Mouse (Mus musculus): ENCODE data around the gene Nkx3-2.

Gene Nkx3-2

DNA sequence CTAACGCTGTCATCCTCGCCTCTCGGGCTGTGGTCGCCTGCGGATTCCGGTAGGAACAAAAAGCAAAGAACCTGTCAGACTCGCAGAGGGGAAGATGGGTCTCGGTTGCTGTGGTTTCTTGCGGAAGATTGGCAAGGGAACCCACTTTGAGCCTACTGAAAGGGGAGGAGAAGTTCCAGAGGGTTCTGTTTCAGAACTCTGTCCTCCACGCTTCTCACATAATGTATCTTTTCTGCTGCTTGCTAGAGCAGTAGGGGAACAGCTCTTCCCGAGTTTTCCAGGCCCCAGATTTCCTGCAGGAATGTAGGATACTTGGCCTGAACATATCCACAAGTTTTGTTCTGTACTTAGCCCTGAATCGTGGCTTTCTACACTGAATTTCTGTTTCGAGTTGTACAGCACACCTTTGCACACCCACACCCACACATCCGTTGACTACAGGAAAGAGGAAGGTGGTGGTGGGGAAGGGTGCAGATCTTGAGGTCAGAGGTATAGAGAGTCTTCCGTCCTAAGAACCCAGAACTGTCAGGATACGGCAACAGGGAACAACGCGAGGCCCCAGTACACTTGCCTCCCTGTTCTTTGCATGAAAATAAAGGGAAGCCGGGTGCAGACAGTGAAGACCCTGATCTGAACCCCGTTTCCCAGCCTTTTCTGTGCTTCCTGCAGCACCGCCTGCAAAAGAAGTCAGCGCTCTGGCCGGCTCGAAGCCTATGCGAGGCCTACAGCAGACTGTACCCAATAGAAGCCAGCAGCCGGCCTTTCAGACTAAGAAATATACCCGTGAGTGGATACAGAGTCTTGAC lies 2.0 kb downstream of the Nkx3-2 start:
- DNase-seq (ENCODE audit: low read depth) = no peak

DNA sequence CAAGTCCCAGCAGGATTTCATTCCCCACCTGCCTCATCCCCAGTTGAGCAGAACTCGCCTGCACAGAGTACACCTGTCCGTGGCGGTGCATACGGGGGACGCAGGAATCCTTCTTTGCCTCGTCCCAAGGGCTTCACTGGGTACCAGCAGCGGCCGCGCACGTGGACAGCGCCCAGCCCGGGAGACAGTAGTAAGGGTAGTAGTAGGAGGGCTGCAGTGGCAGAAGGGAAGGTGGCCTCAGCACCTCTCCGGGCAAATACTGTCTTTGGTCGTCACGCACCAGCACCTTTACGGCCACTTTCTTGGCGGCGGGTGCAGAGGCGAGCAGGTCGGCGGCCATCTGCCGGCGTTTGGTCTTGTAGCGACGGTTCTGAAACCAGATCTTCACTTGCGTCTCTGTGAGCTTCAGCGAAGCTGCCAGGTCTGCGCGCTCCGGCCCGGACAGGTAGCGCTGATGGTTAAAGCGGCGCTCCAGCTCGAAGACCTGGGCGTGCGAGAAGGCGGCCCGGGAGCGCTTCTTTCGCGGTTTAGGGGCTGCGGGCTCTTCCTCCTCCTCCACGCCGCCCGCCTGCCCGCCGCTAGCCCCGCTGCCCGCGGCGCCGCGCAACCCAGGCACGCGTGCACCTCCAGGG lies 2.7 kb downstream of the Nkx3-2 start:
- DNase-seq (ENCODE audit: low read depth) = no peak

DNA sequence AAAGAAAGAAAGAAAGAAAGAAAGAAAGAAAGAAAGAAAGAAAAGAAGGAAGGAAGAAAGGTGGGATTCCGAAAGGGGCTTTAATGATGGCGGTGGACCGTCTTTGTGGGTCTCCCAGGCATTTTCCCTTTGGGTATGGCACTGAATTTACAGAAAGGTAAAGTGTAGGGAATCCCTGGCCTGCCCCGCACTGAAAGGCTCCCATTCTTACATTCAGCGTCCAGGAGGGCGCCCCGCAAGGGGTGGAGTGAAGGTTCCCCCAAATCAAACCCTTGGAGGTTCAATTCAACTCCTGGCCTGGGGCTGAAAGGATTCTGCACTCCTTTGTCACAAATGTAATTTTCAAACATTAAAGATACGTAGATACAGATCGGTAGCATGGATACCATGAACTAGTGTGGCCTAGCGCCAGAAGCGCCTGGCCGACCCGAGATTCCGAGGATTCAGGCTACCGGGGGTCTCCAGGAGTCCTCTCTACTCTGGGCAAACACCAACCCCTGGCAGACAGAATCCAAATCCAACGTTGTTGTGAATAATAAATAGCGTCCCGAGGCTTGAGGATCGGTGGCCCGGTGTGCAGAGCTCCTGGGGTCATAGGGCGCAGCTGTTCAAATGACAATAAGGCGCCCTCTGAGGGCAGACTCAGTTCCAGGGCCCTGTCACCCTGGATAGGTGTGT lies 3.3 kb downstream of the Nkx3-2 start:
- DNase-seq (ENCODE audit: low read depth) = no peak

DNA sequence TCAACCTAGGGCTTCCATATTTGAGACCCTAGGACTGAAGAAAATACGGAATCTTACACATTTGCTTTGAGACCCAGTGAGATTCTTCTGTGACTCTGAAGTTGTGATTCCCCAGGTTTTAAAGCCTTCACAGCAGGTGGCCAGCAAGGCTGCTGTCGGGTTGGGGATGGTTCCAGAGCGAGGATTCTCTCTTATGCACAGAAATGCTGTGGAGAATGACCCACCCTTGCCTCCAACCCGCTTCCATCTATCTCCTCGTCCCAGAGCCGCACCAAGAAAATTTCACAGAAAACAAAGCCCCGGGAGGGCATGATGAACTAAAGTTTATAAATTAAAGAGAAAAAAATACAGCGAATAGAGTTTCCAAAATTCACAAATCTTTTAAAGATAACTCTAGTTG lies 4.2 kb downstream of the Nkx3-2 start:
- DNase-seq (ENCODE audit: low read depth) = no peak

DNA sequence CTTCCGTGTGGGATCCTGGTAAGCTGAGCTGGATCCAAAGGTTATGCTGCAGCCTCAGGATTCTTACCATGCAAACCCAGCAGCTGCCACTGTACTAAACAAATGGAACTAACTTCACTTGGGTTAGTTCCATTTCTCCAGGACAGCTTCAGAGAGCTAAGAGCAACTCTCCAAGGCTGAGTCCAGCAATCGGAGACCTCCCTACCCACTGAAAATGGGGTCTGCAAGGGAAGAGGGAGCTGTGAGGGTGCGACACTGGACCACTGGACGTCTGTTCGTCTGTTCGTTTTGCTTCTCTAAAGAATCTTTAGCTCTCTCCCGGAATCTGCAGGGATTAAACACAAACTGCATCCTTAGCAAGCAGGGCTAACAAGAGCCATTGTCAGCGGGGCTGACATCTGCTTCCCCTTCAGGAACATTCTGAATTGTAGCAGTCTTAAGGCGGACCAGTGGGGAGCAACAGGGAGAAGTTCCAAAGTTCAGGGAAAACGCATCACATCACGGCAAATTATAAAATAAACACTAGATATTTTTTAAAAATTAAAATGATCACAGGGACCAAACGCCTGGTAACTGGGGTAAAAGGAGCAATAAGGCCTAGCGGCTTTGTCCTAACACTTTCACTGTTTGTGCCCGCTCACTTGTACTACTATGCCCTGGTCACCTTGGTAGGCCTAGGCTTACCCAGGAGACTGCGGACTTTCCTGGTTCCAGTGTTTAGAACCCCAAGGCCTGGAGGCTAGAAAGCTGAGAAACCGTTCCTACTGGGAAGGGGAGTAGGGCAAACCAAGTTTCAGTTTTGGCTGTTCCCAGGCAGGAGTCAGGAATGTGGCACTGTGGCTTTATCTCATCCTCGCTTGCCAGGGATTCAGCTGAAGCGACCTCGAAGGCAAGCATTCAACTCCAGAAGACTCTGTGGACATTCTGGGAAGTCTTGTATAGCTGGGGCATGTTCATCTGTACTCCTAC lies 5.3 kb downstream of the Nkx3-2 start:
- no peak for DNase-seq (ENCODE audit: low read depth)

DNA sequence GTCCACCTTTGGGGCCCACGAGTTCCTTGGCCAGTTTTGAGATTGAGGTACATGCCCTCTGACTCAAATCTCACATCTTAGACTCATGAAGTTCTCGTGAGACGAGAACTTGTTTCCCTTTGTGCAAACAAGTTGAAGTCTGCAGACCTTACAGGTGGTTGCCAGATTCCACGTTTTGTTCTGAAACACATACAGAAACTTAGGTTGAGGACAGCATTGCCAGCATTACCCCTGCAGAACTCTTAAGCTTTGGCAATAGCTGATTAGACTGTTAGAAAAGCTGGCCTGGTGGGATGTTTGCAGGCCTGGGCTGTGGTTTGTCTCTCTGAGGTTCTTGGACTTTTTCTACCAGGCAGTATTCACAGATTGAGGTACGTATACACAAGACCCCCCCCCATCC lies 7.0 kb downstream of the Nkx3-2 start:
- DNase-seq (ENCODE audit: low read depth) = no peak

DNA sequence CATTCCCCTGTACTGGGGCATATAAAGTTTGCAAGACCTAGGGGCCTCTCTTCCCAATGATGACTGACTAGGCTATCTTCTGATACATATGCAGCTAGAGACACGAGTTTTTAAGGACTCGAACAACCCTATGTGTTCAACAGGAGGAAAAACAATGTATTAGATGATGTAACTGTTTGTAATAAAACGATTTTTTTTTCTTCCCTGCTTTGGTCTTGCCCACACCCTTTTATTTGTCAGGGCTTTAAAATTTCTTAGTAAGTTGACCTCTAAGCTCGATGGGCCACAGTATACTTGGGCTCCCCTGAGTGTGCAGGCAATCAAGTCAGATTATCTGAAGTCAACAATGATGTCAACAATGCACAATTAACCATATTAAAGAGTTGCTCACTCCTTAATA lies 7.9 kb downstream of the Nkx3-2 start:
- no peak for DNase-seq (ENCODE audit: low read depth)

DNA sequence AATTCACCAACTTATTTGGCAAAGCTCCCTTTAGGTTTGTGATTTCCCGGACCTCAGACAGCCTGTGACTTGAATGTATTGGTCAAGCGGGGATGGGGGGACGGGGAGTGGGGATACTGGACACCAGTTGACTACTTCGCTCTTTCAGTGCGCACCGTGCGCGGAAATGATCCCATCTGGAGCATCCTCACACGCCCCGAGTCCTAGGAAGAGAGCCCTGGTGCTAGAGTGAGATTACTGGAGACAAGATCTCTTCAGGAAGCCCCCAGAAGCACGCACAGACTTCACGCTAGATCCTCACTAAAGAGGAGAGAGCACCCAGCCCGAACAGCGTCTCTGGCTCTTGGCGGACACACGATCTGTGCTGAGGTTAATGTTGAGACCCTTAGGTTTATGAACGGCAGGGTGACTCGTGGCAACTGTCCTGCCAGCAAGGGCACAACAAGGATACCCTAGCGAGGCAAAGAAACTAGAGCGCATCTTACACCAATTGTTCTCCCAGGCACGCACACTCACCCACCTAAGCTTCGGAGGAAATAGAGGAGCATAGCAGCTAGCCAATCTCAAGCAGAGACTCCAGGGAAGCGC lies 8.8 kb downstream of the Nkx3-2 start:
- DNase-seq (ENCODE audit: low read depth) = no peak

DNA sequence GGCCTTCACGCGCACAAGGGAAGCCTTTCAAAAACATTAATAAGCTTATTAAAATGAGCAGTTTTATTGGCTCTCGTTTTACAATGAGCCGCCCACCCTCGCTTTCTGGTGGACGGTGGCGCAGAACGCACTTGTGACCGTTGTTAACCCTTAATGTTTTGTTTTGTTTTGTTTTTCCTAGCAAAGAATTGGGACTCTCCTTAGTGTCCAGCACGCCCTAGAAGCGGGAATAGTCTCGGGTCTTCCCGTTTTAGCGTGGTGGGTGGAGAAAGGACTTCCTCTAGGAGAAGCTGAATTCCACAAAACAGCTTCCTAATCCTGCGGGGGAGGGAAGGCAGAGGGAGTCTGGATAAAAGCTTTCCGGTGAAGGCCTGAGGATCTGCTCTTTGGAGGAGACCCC lies 9.5 kb downstream of the Nkx3-2 start:
- DNase-seq (ENCODE audit: low read depth) = no peak

DNA sequence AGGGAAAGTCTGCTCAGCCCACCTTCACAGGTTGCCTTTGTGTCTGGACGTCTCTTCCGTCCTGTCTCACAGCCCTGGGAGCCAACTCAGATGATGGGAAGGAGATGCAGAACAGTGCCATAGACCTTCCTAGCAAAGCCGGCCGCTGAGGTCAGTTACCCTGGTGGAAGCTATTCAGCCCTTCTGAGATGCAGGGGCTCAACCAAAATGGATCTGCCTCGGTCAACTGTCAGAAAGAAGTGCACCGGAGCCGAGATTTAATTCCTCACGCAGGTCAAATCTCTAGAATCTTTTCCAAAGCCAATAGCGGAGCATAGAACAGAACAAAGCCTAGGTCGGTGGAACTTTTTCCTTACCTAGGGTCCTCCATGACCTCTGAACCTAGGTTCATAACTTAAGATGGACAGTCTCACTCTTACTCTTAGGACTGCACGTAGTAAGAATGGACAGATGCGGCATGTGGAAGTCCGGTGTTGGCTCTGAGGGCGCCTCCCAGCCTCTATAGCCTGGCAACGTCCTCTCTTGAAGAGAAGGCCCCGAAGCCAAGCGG lies 10.0 kb downstream of the Nkx3-2 start:
- DNase-seq (ENCODE audit: low read depth) = no peak

DNA sequence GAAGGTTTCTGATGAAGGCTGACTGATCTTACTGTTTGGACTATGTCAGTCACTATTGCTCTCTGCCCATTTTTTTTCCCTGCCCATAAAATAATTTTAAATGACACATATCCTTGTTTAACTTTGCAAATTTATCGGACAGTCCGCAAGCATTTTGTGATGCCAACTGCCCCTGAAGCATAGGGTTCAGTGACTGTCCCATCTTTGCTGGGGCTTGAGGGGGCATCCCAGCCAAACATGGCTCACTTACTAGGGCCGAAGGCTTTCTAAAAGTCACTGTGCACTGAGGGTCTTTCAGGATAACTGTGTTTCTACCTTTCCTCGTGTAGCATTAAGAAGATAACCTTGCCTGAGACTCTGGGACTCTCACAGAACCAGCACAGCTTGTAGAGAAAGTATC lies 11.6 kb downstream of the Nkx3-2 start:
- no peak for DNase-seq (ENCODE audit: low read depth)

DNA sequence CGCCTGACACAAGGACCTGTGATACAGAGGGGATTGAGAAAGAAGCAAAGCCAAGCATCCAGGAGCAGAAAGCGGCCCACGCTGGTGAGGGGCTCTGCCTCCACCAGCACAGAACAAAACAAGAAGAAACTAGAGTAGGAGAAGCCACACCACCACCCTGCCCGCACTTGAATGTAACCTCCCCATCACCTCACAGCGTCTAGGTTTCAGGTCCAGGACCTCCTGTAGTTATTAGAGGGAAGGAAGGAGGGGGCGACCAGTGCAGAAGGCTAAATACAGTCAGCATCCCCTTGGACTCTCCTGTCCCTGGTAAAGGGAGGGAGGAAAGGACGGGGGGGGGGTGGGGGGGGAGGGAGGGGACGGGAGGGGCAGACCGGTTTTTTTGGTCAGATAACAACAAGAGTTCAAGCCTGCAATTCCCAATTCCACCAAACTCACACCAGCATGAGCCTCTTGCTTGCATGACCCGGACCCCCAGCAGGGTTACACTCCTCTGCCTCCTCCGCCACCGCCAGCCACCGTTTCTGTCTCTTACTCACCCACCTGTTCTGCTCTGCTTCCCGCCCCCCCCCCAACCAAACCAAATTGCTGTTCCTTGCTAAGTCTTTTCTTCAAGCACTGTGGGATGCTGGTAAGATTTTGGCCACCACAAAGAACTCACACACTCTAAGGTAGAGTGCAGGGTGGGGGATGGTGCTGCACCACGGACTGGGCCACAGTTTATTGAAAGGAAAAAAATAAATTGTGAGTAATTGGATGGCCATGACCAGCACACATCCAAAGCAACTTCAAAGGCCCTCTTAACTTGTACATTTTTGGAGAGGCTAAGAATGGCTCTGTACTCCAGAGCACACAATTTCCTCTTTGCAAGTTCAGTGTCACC lies 19.2 kb downstream of the Nkx3-2 start:
- DNase-seq (ENCODE audit: low read depth) = no peak

DNA sequence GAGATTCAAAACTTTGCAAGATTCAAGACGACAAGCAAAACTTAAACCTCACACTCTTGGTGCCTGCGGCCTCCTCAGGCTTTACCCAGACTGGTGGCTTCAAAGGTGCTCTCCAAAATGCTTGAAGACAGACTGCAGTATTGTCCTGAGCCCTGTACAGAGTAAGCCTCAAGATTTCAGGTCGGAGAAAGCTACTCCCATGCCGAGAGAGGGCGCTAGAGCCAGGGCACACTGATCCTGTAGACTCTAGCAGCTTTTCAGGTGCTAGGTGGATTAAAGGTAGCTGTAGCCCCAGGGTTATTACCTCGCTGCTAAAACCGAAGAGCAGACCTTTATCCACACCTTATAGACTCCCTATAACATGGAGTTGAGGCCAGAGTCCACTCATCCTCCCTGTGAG lies 20.1 kb downstream of the Nkx3-2 start:
- DNase-seq (ENCODE audit: low read depth) = no peak

DNA sequence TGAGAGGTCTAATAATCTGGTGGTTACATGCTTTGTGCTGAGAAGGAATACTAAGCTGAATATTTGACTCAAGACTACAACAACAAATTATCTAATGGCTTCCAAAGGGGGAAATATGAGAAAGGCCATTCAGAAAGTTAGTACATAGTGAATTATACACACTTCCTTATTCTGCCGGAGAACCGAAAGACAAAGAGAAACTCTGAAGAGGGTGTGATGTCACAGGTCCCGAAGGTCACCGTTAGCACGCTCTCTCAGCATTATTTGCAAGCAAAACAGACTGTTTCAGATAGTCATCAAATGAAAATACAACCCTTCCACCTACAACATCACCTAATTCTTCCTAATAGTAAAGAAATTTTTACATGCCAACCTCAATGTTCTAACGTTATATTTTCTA lies 25.5 kb downstream of the Nkx3-2 start:
- DNase-seq (ENCODE audit: low read depth) = no peak

DNA sequence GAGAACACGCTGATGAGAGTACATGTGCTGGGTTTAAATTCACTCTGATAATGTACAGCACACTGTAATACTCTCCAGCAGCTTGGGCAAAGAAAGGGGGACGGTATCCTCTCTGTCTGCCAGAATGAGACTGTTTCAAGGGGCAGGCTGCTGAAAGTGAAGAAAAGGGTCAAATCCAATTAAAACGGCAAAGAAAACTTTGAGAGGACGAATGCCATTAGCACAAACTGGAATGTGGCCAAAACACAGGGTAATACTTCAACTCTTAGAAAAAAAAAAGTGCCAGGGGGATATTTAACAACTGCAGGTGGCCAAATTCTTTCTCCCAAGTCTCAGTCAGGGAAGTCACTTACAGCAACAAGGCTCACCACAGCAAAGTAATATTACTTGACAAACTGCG lies 27.3 kb downstream of the Nkx3-2 start:
- no peak for DNase-seq (ENCODE audit: low read depth)

DNA sequence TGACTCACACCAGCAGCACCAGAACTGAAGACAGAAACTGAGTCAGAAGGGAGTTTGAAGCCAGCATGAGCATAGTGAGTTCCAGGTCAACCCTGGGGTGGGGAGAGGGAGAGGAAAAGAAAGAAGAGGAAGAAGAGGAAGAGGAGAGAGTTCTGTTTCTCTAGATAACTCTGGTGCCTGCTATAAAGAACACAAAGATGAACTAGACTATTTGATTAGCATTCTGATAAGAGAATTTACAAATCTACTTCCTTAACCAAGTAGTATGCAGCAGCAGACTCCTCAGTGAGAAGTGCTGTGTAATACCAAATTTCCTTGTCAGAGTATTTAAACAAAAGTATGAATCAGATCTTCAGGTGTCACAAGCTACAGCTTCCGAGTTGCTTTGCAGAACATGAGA lies 37.3 kb downstream of the Nkx3-2 start:
- no peak for DNase-seq (ENCODE audit: low read depth)

DNA sequence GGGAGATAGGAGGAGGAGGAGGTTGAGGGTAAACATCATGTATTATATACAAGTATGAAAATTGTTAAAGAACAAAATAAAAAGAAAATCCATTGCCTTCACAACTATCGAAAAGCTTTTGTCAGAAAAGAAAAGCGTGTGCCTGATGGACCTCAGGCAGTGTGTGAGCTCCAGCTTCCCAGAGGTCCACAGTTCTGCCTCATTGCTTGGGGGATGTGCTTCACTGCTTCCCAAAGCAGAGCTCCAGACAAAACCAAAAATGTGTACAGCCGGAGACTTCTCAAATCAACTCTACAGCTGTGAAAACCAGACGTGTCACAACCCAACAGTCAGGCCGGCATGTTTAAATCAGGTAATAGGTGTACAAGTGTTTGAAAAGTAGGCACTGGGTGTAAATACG lies 38.7 kb downstream of the Nkx3-2 start:
- DNase-seq (ENCODE audit: low read depth) = no peak

Measured in fibroblast of lung, adult 2 months (primary cell).